Mouse (Mus musculus): ENCODE measurements around the gene Cbll1. TPM values are rescaled to one million over a fixed set of nuclear protein-coding genes. Genes with fewer than 3 reads are reported as not detected.
"Not testable (repeated sequence)": the region's sequence is repeated elsewhere in the genome, so short reads cannot be mapped to it uniquely, and the experiment has no call there.

Gene Cbll1
- polyA plus RNA-seq, 1 experiment: 8.6 TPM

- TF ChIP-seq CTCF (IDR thresholded peaks at IDR 0.05; ENCODE audit: extremely low read depth, insufficient read depth, insufficient read length, insufficient replicate concordance): peak; percentile 35; the same call in 1 of the 2 replicates
- not testable (repeated sequence) for DNase-seq (ENCODE audit: low read depth in 1 of 2, low spot score in 2 of 2); H3K4me1 ChIP-seq (ENCODE audit: control insufficient read depth, insufficient read depth, insufficient read length); H3K36me3 ChIP-seq (ENCODE audit: control insufficient read depth, insufficient read depth, low read length); H3K27ac ChIP-seq (ENCODE audit: insufficient read depth, low read length); H3K27me3 ChIP-seq (ENCODE audit: control insufficient read depth, insufficient read depth, low read length); H3K4me3 ChIP-seq (ENCODE audit: extremely low read depth, insufficient read depth, insufficient read length)
- WGBS: 31% methylated on average over 3 of the region's 3 CpGs
Observed at GRCm38 (mm10) chr12:31460270-31460669, 39.1 kb downstream of the Cbll1 start.

- TF ChIP-seq POLR2A (IDR thresholded peaks at IDR 0.05; ENCODE audit: low read depth, low read length) (no peak), CTCF (IDR thresholded peaks at IDR 0.05; ENCODE audit: extremely low read depth, insufficient read depth, insufficient read length, insufficient replicate concordance) (no peak)
- 82% methylated on average over 4 of the region's 4 CpGs for WGBS
- Histone ChIP-seq H3K27ac (ENCODE audit: insufficient read depth, low read length) (no peak overlapping the region), H3K36me3 (ENCODE audit: control insufficient read depth, insufficient read depth, low read length) (no peaks in the 10 kb centered on the region), H3K4me1 (ENCODE audit: control insufficient read depth, insufficient read depth, insufficient read length) (no peaks in the 10 kb centered on the region), H3K27me3 (ENCODE audit: control insufficient read depth, insufficient read depth, low read length) (no peaks in the 10 kb centered on the region), H3K4me3 (ENCODE audit: extremely low read depth, insufficient read depth, insufficient read length) (no peak overlapping the region)
- no peak for DNase-seq (ENCODE audit: low read depth in 1 of 2, low spot score in 2 of 2)
Observed at GRCm38 (mm10) chr12:31458474-31458873, 40.9 kb downstream of the Cbll1 start.

GRCm38 (mm10) chr12:31456271-31456670 is 43.1 kb downstream of the Cbll1 start:
- Histone ChIP-seq H3K36me3 (ENCODE audit: control insufficient read depth, insufficient read depth, low read length) (no peaks in the 10 kb centered on the region), H3K4me3 (ENCODE audit: extremely low read depth, insufficient read depth, insufficient read length) (no peak overlapping the region), H3K27ac (ENCODE audit: insufficient read depth, low read length) (no peak overlapping the region), H3K27me3 (ENCODE audit: control insufficient read depth, insufficient read depth, low read length) (no peaks in the 10 kb centered on the region), H3K4me1 (ENCODE audit: control insufficient read depth, insufficient read depth, insufficient read length) (no peaks in the 10 kb centered on the region)
- no peak for TF ChIP-seq POLR2A (IDR thresholded peaks at IDR 0.05; ENCODE audit: low read depth, low read length)
- no peak for TF ChIP-seq CTCF (IDR thresholded peaks at IDR 0.05; ENCODE audit: extremely low read depth, insufficient read depth, insufficient read length, insufficient replicate concordance)
- DNase-seq (ENCODE audit: low read depth in 1 of 2, low spot score in 2 of 2): no peak
- 92% methylated on average over 9 of the region's 9 CpGs for WGBS

- WGBS: 81% methylated on average over 3 of the region's 3 CpGs
- no peaks in the 10 kb centered on the region for H3K27me3 ChIP-seq (ENCODE audit: control insufficient read depth, insufficient read depth, low read length)
Observed at GRCm38 (mm10) chr12:31449341-31449740, 50.1 kb downstream of the Cbll1 start.

GRCm38 (mm10) chr12:31444827-31445226 is 54.6 kb downstream of the Cbll1 start:
- peaks cover 2% of the 10 kb centered on the region; the same call in 1 of the 2 replicates for H3K27me3 ChIP-seq (ENCODE audit: control insufficient read depth, insufficient read depth, low read length)
- TF ChIP-seq CTCF (IDR thresholded peaks at IDR 0.05; ENCODE audit: extremely low read depth, insufficient read depth, insufficient read length, insufficient replicate concordance) (no peak), POLR2A (IDR thresholded peaks at IDR 0.05; ENCODE audit: low read depth, low read length) (no peak)
- 70% methylated on average over 6 of the region's 6 CpGs for WGBS
- H3K36me3 ChIP-seq (ENCODE audit: control insufficient read depth, insufficient read depth, low read length): no peaks in the 10 kb centered on the region
- no peak for DNase-seq (ENCODE audit: low read depth in 1 of 2, low spot score in 2 of 2)
- H3K4me3 ChIP-seq (ENCODE audit: extremely low read depth, insufficient read depth, insufficient read length): no peak overlapping the region
- H3K4me1 ChIP-seq (ENCODE audit: control insufficient read depth, insufficient read depth, insufficient read length): 0 out of 2 replicates have a peak, but pooled peaks cover 3% of the 10 kb centered on the region
- H3K27ac ChIP-seq (ENCODE audit: insufficient read depth, low read length): no peak overlapping the region

More at GRCm38 (mm10) chr12:31449341-31449740, 50.1 kb downstream of the Cbll1 start:
- Histone ChIP-seq H3K4me1 (ENCODE audit: control insufficient read depth, insufficient read depth, insufficient read length) (0 out of 2 replicates have a peak, but pooled peaks cover under 1% of the 10 kb centered on the region), H3K27ac (ENCODE audit: insufficient read depth, low read length) (no peak overlapping the region), H3K36me3 (ENCODE audit: control insufficient read depth, insufficient read depth, low read length) (no peaks in the 10 kb centered on the region), H3K4me3 (ENCODE audit: extremely low read depth, insufficient read depth, insufficient read length) (no peak overlapping the region)
- DNase-seq (ENCODE audit: low read depth in 1 of 2, low spot score in 2 of 2): no peak
- no peak for TF ChIP-seq POLR2A (IDR thresholded peaks at IDR 0.05; ENCODE audit: low read depth, low read length)
- no peak for TF ChIP-seq CTCF (IDR thresholded peaks at IDR 0.05; ENCODE audit: extremely low read depth, insufficient read depth, insufficient read length, insufficient replicate concordance)

- Histone ChIP-seq H3K27me3 (ENCODE audit: control insufficient read depth, insufficient read depth, low read length) (peaks cover 2% of the 10 kb centered on the region; the same call in 1 of the 2 replicates), H3K27ac (ENCODE audit: insufficient read depth, low read length) (no peak overlapping the region), H3K36me3 (ENCODE audit: control insufficient read depth, insufficient read depth, low read length) (no peaks in the 10 kb centered on the region), H3K4me1 (ENCODE audit: control insufficient read depth, insufficient read depth, insufficient read length) (0 out of 2 replicates have a peak, but pooled peaks cover 3% of the 10 kb centered on the region), H3K4me3 (ENCODE audit: extremely low read depth, insufficient read depth, insufficient read length) (no peak overlapping the region)
- TF ChIP-seq CTCF (IDR thresholded peaks at IDR 0.05; ENCODE audit: extremely low read depth, insufficient read depth, insufficient read length, insufficient replicate concordance) (no peak), POLR2A (IDR thresholded peaks at IDR 0.05; ENCODE audit: low read depth, low read length) (no peak)
- DNase-seq (ENCODE audit: low read depth in 1 of 2, low spot score in 2 of 2): no peak
- WGBS: 2% methylated on average over 11 of the region's 11 CpGs
Observed at GRCm38 (mm10) chr12:31444131-31444546, 55.3 kb downstream of the Cbll1 start.

GRCm38 (mm10) chr12:31439612-31440011 is 59.8 kb downstream of the Cbll1 start:
- DNase-seq (ENCODE audit: low read depth in 1 of 2, low spot score in 2 of 2): no peak
- no peak for TF ChIP-seq CTCF (IDR thresholded peaks at IDR 0.05; ENCODE audit: extremely low read depth, insufficient read depth, insufficient read length, insufficient replicate concordance)
- no peak for TF ChIP-seq POLR2A (IDR thresholded peaks at IDR 0.05; ENCODE audit: low read depth, low read length)
- Histone ChIP-seq H3K4me3 (ENCODE audit: extremely low read depth, insufficient read depth, insufficient read length) (no peak overlapping the region), H3K36me3 (ENCODE audit: control insufficient read depth, insufficient read depth, low read length) (no peaks in the 10 kb centered on the region), H3K4me1 (ENCODE audit: control insufficient read depth, insufficient read depth, insufficient read length) (0 out of 2 replicates have a peak, but pooled peaks cover 3% of the 10 kb centered on the region), H3K27me3 (ENCODE audit: control insufficient read depth, insufficient read depth, low read length) (peaks cover 2% of the 10 kb centered on the region; the same call in 1 of the 2 replicates), H3K27ac (ENCODE audit: insufficient read depth, low read length) (no peak overlapping the region)
- 67% methylated on average over 2 of the region's 2 CpGs for WGBS

Data from spleen, adult 2 months (tissue).